Mouse (Mus musculus): Measurements from ENCODE around the gene Wdr1.

DNA sequence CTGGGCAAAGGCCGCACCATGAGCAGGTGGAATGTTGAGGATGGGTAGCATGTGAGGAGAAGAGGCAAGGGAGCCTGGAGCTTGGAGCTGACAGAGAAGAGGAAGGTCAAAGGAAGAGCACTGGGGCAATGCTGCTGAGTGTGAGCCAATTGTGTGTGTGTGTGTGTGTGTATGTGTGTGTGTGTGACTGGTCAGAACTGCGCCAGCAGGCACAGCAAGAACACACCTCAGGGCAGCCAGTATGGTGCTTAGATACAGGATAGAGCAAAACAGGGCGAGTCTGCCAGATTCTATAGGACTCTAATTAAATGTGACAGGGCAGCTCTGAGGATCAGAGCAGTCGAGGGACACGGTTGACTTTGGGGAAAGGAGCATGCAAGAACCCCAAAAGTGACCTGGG lies 4.2 kb downstream of the Wdr1 start:
- TF ChIP-seq ZNF384 (IDR thresholded peaks at IDR 0.05; ENCODE audit: low read depth, low read length) (no peak), HCFC1 (IDR thresholded peaks at IDR 0.05; ENCODE audit: borderline replicate concordance, insufficient read depth, low read length) (no peak), MAFK (IDR thresholded peaks at IDR 0.05; ENCODE audit: insufficient read depth, low read depth, low read length) (no peak), CHD2 (IDR thresholded peaks at IDR 0.05; ENCODE audit: low read depth, low read length) (no peak)

Measured in ES-E14 (cell line).